Mouse (Mus musculus) C2C12 (cell line): ENCODE results near the gene Kcne2.

Experiments used
- CEBPB ChIP-seq: IDR thresholded peaks from one replicate; pipeline ENCODE4 v1.6.1; 2011; ENCODE audit warnings: low read depth, mild to moderate bottlenecking, control low read depth, moderate library complexity
- CTCF ChIP-seq: IDR thresholded peaks from one replicate; pipeline ENCODE4 v1.5.1; 2011; ENCODE audit not compliant: control insufficient read depth, insufficient read depth, insufficient read length
- FOSL1 ChIP-seq: IDR thresholded peaks from one replicate; pipeline ENCODE4 v1.8.0; 2011; ENCODE audit warnings: mild to moderate bottlenecking, low read length; ENCODE audit not compliant: poor library complexity, insufficient read depth, severe bottlenecking
- MAX ChIP-seq: IDR thresholded peaks from one replicate; pipeline ENCODE4 v1.6.1; 2011; ENCODE audit warnings: mild to moderate bottlenecking, control low read depth
- MYOD1 ChIP-seq: IDR thresholded peaks from one replicate; pipeline ENCODE4 v1.6.1; 2011; ENCODE audit warnings: low read depth; ENCODE audit not compliant: control insufficient read depth, insufficient read length
- USF1 ChIP-seq: IDR thresholded peaks from one replicate; pipeline ENCODE4 v1.6.1; 2011; ENCODE audit warnings: low read depth, mild to moderate bottlenecking, control low read depth, moderate library complexity

DNA sequence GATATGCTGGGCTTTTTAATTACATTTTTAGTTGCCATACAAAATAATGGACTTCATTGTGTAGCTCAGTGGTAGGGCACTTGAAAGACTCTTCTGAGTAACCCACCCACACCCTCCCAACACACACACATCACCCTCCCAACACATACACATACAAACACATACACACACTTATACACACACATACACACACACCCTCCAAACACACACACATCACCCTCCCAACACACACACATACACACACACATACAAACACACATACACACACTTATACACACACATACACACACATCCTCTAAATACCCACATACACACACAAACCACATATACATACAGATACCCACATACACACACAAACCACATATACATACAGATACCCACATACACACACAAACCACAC lies 2.1 kb upstream of the Kcne2 start:
- no peak for TF ChIP-seq CTCF
- TF ChIP-seq USF1: no peak
- TF ChIP-seq MAX: no peak
- no peak for TF ChIP-seq CEBPB
- no peak for TF ChIP-seq MYOD1
- TF ChIP-seq FOSL1: no peak
